Mouse (Mus musculus) adrenal gland, adult 2 months (tissue): Measurements from ENCODE around the gene Mmp20. TPM values are rescaled to one million over a fixed set of nuclear protein-coding genes. Genes with fewer than 3 reads are reported as not detected.

Experiments
- DNase-seq: peaks from one replicate; pipeline ENCODE4 v3.0.0; 2021
- long read RNA-seq: library from polyadenylated mRNA; stranded (forward); transcript quantifications from one replicate; pipeline ENCODE4 v2.0.0, GENCODE M21; 2021
- polyA plus RNA-seq: library from polyadenylated mRNA; depleted of rRNA; stranded (reverse); fragments of >200 nt; gene quantifications from 2 replicates; pipeline ENCODE4 v1.2.3, GENCODE M21; 2012; rRNA removed
- total RNA-seq, 2 experiments: library from RNA; stranded (reverse); gene quantifications; 2 replicates each; pipeline ENCODE4 v1.2.3; 2021

The Mmp20 gene
- total RNA-seq (not detected), polyA plus RNA-seq (not detected in 2 replicates)
- long read RNA-seq = 0 reads

GRCm38 (mm10) chr9:7627931-7628330, at the start of gene Mmp20:
TSS of gene Mmp20 (plus strand) at chr9:7628231.
- no peak for DNase-seq

- DNase-seq = no peak
Observed at GRCm38 (mm10) chr9:7590063-7590462, 38.0 kb upstream of the Mmp20 start.

- DNase-seq = no peak
Observed at GRCm38 (mm10) chr9:7593272-7593812, 34.7 kb upstream of the Mmp20 start.

GRCm38 (mm10) chr9:7594816-7595540, 33.1 kb upstream of the Mmp20 start:
- peak; percentile 88 for DNase-seq

GRCm38 (mm10) chr9:7602982-7603742, 24.9 kb upstream of the Mmp20 start:
- peak; percentile 60 for DNase-seq

- DNase-seq = no peak
Observed at GRCm38 (mm10) chr9:7604005-7604404, 24.0 kb upstream of the Mmp20 start.

GRCm38 (mm10) chr9:7605638-7606037, 22.4 kb upstream of the Mmp20 start:
- no peak for DNase-seq

- no peak for DNase-seq
Observed at GRCm38 (mm10) chr9:7622582-7622981, 5.4 kb upstream of the Mmp20 start.

GRCm38 (mm10) chr9:7633936-7634335, 5.9 kb downstream of the Mmp20 start:
- DNase-seq = no peak

GRCm38 (mm10) chr9:7647901-7648300, 19.9 kb downstream of the Mmp20 start:
- no peak for DNase-seq

GRCm38 (mm10) chr9:7650397-7651180, 22.6 kb downstream of the Mmp20 start:
- DNase-seq = no peak

GRCm38 (mm10) chr9:7652351-7653085, 24.5 kb downstream of the Mmp20 start:
- DNase-seq = no peak

GRCm38 (mm10) chr9:7657946-7658345, 29.9 kb downstream of the Mmp20 start:
- no peak for DNase-seq

GRCm38 (mm10) chr9:7659469-7660020, 31.5 kb downstream of the Mmp20 start:
- DNase-seq = no peak

- DNase-seq = no peak
Observed at GRCm38 (mm10) chr9:7661371-7661770, 33.3 kb downstream of the Mmp20 start.

- DNase-seq = no peak
Observed at GRCm38 (mm10) chr9:7669674-7670073, 41.6 kb downstream of the Mmp20 start.

- no peak for DNase-seq
Observed at GRCm38 (mm10) chr9:7672985-7673384, 45.0 kb downstream of the Mmp20 start.

GRCm38 (mm10) chr9:7678154-7678837, 50.3 kb downstream of the Mmp20 start:
- DNase-seq = peak; percentile 2

GRCm38 (mm10) chr9:7682081-7682618, 54.1 kb downstream of the Mmp20 start:
- no peak for DNase-seq

- DNase-seq = no peak
Observed at GRCm38 (mm10) chr9:7686024-7686423, 58.0 kb downstream of the Mmp20 start.
